Mouse (Mus musculus): ENCODE measurements around the gene Chrna1. TPM values are rescaled to one million over a fixed set of nuclear protein-coding genes. Genes with fewer than 3 reads are reported as not detected.
"Not testable (repeated sequence)": the region's sequence is repeated elsewhere in the genome, so short reads cannot be mapped to it uniquely, and the experiment has no call there.

The Chrna1 gene
- total RNA-seq, 2 experiments from 2014 or later, result 0.20 to 0.22 TPM

GRCm38 (mm10) chr2:73560899-73561664 lies 19.1 kb downstream of the Chrna1 start:
- DNase-seq (ENCODE audit: low spot score in 2 of 2), result no peak

DNA sequence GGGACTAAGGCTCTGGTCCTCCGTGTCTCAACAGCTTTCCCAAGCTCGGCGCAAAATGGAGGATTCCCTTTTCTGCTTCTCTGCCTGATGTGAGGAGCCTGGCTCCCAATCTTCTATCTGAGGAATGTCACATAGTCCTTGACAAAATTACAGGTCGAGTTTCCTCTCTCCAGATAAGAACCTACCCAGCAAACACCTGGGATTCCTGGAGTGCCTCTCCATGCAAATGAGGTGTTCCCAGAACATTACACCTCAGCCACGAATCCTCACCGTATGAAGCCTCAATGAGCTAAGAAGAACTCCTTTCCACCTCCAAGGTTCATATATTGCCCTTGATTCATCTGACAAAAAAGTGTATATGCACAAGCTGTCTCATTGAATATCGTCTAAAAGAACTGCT lies 19.7 kb downstream of the Chrna1 start:
- DNase-seq (ENCODE audit: low spot score in 2 of 2), result no peak

- DNase-seq (ENCODE audit: low spot score in 2 of 2), result no peak
Observed at GRCm38 (mm10) chr2:73557956-73558355, 22.2 kb downstream of the Chrna1 start.

DNA sequence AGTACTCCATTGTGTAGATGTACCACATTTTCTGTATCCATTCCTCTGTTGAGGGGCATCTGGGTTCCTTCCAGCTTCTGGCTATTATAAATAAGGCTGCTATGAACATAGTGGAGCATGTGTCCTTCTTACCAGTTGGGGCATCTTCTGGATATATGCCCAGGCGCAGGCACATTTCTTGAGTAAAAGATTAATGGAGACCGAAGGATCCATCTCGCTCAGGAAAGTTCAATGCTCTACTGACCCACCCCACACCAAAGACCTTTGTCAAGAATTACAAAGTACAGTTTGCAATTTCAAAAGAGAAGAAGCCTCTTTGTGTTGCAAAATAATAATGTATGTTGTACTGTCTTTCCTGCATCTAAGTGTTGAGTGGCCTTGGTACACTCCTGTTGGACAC lies 23.1 kb downstream of the Chrna1 start:
- not testable (repeated sequence) for DNase-seq (ENCODE audit: low spot score in 2 of 2)

- no peak for DNase-seq (ENCODE audit: low spot score in 2 of 2)
Observed at GRCm38 (mm10) chr2:73554389-73554788, 25.7 kb downstream of the Chrna1 start.

DNA sequence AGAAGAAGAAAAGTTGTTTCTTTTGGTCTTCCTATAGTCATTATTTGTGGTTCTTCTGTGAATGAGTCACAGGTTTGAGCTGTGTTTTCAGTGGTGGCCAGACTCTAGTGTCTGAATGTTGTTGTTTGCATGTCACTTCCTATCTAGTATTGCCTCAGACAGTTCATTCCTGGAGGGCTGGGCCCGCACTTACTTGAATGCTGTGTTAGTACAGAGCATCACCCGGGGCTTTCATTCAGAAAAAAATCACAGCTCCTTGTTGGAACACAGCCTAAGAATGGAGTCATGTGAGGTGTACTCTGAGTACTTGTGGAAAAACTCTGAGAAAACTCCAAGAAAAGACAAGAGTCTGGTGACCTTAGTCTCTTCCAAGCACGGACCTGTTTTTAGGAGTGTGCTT lies 27.2 kb downstream of the Chrna1 start:
- no peak for DNase-seq (ENCODE audit: low spot score in 2 of 2)

DNA sequence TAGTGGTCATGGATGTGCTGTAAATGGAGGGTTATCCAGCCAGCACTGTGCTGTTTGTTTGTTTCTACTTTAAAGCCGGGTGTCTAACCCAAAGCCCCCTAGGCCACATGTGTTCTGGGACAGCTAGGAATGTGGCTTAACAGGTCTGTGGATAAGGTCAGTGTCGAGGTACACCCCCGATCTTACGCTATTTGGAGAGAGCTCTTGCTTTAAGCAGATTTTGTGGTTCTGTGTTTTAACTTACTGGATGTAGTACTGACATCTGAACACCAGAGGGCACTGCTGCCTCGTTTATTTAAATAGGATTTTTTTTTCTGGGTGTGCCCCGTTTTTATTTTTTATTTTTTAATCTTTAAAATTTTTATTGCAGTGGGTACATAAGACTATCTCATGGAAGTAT lies 29.4 kb downstream of the Chrna1 start:
- peak in 1 of 2 experiments; percentile 75 for DNase-seq (ENCODE audit: low spot score in 2 of 2)

DNA sequence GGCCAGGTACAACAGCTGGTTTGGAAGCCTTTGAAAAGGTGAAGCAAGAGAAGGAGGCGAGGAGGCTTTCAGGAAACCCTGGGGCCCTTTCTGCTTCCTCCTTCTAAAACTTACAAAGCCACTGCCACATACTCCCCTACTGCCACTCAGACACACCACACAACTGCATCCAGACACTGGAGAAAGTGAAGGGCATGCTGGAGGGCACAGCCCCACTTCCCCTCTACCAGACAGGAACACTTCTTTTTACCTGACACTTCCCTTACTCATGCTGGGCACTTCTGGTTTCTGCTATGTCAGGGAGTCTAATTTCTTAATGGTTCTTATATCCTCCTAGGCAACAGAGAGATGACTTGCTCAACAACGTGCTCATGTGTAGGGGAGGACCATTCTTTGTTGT lies 31.6 kb downstream of the Chrna1 start:
- no peak for DNase-seq (ENCODE audit: low spot score in 2 of 2)

DNA sequence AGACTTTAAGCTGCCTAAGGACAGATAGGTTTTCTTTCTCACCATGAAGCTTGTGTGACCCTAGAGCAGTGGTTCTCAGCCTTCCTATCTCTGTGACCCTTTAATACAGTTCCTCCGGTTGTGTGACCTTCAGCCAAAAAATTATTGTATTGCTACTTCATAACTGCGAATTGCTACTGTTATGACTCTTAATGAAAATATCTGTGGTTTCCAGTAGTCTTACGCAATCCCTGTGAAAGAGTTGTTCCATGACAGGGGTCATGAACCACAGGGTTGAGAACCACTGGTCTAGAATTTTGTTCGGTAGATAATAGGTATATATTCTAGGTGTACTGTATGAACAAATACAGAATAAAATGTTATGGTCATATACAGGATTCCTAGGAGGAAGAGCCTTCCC lies 32.9 kb downstream of the Chrna1 start:
- DNase-seq (ENCODE audit: low spot score in 2 of 2), result no peak

GRCm38 (mm10) chr2:73545556-73545955 lies 34.6 kb downstream of the Chrna1 start:
- DNase-seq (ENCODE audit: low spot score in 2 of 2), result no peak

DNA sequence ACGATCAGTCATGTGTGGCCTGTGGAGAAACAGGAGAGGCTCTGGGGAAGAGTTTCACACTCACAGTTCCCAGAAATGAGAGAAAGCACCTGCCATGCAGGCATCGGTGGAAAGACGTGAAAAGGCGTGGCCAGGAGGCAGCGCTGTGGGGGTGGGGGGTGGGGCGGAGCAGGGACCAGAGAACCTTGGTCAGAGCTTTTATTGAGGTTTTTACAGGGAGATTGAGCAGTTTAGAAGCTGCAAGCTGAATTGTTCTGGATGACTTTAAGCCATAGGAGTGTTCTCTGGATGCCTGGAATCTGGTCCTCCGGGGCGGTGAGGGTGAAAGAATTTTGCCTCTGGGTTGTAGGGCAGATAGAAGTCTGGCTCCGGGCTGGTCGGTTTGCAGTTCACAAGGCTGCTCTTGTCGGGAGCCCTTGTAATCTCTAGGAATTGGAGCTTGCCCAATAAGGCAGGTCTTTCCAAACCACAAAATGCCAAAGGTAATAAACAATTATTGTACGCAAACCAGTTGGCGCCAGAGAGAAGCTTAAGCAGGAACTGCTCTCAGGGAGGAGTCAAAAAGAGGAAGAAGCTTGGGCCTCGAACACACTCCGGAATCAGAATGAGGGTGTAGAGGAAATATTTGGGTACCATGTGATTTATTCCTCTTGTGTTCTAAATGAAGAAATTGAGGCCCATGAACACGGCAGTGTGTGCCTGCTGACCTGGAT lies 39.5 kb downstream of the Chrna1 start:
- DNase-seq (ENCODE audit: low spot score in 2 of 2), result no peak

DNA sequence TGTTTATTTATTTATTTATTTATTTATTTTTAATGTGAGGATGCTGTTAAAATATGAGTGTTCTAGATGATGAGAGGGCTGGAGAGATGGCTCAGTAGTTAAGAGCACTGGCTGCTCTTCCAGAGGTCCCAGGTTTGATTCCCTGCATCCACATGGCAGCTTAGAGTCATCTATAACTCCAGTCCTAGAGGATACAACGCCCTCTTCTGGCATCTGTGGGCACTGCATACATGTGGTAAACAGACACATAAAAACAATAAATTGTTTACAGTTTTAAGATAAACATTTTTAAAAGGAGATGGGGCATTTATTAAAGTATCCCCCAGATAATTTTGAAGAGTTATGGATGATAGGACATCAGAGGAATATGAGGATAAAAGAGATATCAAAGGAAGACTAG lies 40.4 kb downstream of the Chrna1 start:
- DNase-seq (ENCODE audit: low spot score in 2 of 2), result no peak

DNA sequence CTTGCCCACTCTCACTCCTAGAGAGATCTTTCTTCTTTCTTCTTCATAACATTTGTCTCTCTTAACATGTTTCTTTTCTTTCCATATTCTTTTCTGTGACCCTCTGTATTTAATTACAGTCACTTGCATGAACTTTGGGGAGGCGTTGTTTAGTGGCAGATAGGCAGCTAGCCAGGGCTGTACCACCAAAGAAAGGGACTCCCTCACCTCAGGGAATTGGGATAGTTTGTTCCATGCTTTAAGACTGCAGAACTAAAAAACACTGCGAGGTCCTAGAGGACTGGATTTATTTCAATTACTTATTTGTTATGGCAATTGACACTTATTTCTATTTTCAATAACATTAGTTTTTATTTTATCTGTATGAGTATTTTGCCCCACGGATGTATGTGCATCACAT lies 41.0 kb downstream of the Chrna1 start:
- DNase-seq (ENCODE audit: low spot score in 2 of 2), result no peak

- no peak for DNase-seq (ENCODE audit: low spot score in 2 of 2)
Observed at GRCm38 (mm10) chr2:73538590-73538989, 41.5 kb downstream of the Chrna1 start.

DNA sequence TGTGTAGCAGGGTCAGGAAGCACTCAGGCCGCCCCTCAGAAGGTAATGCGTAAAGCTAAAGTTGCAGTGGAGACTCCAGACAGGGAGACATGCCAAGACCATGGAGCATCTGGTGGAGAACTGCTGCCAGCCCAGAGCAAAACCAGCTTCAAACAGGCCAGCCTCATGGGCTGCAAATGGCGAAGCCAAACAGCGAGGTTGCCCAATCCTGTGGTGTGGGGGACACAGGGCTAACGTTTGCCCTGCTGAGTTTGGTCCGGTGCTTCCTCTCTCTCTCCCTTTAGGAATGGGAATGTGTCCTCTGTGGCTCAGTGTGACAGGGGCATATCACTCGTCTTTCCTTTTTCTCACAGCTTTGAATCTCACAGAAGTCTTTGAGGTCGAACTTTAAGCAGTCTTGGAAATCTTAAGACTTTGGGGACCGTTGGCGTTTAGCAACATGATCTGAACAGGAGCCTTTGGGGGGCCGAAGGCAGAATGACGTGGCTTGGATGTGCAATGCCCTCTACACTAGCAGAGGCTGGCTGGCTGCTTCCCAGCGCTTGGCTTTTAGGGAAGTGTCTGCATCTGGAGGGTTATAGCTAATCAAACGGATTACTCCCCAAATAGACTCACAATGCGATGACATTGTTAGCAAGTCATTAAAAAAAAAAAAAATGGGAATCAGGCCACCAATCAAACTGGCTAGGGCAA lies 43.9 kb downstream of the Chrna1 start:
- no peak for DNase-seq (ENCODE audit: low spot score in 2 of 2)

DNA sequence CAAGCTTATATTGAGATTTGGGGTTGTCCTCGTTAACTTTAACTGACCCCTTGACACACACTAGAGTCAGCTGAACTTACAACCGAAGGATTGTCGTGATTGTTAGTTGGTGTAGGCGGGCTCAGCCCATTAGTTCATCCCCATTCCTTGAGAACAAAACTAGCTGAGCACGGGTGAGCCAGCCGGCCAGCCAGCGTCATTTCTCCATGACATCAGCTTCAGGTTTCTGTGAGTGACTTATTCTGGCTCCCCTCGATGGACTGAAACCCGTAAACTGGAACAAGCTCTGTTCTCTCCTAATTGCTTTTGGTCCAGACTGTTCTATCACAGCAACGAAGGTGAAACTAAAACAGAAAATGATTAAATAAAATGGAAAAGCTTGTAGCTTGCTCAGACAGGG lies 45.4 kb downstream of the Chrna1 start:
- DNase-seq (ENCODE audit: low spot score in 2 of 2), result no peak

GRCm38 (mm10) chr2:73530487-73530886 lies 49.7 kb downstream of the Chrna1 start:
- no peak for DNase-seq (ENCODE audit: low spot score in 2 of 2)

DNA sequence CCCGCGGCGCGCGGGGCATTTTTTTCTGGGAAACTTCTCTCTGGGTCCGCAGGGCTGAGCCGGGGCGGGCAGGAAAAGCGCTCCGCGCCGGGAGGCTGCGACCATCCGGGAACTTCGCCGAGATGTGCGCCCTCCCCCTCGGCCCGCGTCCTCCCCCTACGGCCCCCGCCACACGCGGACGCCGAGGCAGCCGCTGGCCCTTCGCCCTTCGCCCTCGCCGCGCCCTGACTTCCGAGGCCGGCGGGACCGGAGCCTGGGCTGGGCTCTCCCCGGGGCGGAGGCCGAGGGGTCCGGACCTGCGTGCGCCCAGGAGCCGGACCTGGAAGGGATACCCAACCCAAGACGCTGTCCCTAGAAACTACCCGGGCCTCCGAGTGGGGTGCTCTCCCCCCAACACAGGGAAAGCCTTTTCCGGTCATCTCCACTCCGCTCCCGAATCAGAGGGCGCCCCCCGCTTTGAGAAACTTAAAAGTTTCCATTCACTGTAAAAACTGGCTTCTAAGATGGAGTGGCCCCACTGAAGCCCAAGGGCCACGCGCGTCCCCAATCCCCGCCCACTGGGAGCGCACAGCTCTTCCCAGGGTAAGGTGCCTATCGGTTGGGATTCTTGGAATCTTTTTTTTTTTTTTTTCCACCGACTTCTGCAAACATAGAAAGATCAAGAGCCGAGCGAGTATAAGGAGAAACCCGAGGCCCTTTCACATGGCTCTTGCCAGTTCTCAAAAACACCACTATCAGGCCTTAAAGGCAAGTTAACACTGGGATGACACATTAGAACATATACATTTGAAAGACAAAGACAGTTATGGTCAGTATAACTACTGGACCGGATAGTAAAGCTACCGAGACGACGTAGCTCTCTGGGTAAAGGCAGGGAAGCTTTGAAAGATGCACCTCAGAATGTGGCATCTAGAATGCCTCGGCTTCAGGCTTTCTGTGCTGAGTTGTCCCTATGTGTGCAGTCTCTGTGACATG lies 50.5 kb downstream of the Chrna1 start, which contains the start of gene Wipf1:
Gene Wipf1, minus strand, starts transcription at position 379 of the 975 bp plus-strand sequence.
- peak; percentile 38 to 67 for DNase-seq (ENCODE audit: low spot score in 2 of 2)

DNA sequence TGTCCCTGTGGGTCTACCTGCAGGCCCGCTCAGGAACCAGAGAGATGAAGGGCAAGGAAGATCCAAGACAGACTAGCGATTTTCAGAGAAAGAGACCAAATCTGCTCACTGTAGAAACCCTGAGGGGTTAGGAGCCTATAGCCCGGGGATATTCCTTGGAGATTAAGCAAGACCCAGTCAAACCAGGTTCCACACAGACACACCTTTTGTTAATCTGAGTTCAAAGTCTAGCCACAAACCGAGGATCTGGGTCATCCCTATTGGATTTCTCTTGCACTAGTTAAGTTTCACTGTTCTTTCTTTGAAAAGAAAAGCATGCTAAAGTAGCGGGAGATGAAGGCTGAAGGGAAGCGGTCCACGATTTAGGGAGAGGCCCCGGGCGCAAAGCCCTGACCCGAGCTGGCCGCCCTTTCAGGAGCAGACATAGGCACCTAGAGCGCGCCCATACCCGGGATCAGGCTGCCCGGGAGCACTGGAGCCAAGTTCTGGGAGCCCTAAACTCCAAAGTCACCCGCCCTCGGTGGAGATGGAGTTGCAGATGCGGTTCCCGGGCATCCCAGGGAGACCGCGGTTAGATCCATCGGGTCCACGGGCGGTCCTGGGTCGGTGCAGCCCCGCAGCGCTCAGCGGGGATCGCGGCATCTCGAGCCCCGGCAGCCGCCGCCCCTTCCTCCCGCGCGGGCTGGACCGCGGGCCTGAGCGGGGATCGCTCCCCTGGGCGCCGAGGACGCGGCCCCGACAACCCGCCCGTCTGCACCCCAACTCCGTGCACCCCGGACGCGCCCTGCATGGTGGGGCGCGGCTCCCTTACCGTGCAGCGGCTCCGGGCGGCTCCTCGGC lies 51.4 kb downstream of the Chrna1 start:
- no peak for DNase-seq (ENCODE audit: low spot score in 2 of 2)

DNA sequence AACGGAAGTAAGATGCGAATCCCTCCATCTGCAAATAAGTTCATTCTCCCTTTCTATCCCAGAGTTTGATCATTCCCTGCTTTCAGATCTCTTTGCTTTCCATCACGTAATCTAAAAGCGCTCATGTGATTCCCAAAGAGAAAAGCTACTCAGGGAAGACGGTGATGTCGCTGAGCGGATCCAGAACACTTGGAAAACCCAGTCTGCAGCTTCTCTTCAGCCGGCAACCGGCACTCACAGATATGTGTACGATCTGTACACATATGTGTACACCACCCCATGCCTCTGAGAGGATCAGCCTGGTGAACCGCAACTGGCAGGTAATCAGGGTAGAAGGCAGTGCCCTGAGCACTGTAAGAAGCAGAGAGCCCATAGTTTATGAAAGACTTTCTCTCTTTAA lies 52.2 kb downstream of the Chrna1 start:
- DNase-seq (ENCODE audit: low spot score in 2 of 2), result no peak

Data from layer of hippocampus, adult 18-20 months (tissue).